Mouse (Mus musculus) lung, postnatal 36 days (tissue): Measurements from ENCODE around the gene Coch.
"Not testable (repeated sequence)": the region's sequence is repeated elsewhere in the genome, so short reads cannot be mapped to it uniquely, and the experiment has no call there.

ENCODE experiments used
- DNase-seq: peaks from one replicate; pipeline ENCODE4 v3.0.0; 2022; ENCODE audit warnings: mixed read lengths

Gene Coch

GRCm38 (mm10) chr12:51593229-51594029 is at the start of gene Coch:
Coch (plus strand) TSS chr12:51593341.
- DNase-seq: no peak

- DNase-seq: no peak
These were observed 49.7 kb upstream of the Coch start for GRCm38 (mm10) chr12:51543402-51543960.

GRCm38 (mm10) chr12:51555041-51555440 is 38.1 kb upstream of the Coch start:
- no peak for DNase-seq

- DNase-seq: no peak
These were observed 31.7 kb upstream of the Coch start for GRCm38 (mm10) chr12:51561416-51561815.

GRCm38 (mm10) chr12:51567225-51567624 is 25.9 kb upstream of the Coch start:
- DNase-seq: no peak

- no peak for DNase-seq
These were observed 23.7 kb upstream of the Coch start for GRCm38 (mm10) chr12:51569472-51569871.

GRCm38 (mm10) chr12:51569944-51570343 is 23.2 kb upstream of the Coch start:
- no peak for DNase-seq

- DNase-seq: no peak
These were observed 20.5 kb upstream of the Coch start for GRCm38 (mm10) chr12:51572651-51573050.

GRCm38 (mm10) chr12:51577816-51578215 is 15.3 kb upstream of the Coch start:
- not testable (repeated sequence) for DNase-seq

GRCm38 (mm10) chr12:51589263-51589662 is 3.9 kb upstream of the Coch start:
- DNase-seq: no peak

GRCm38 (mm10) chr12:51591921-51592320 is 1.2 kb upstream of the Coch start:
- DNase-seq: no peak

GRCm38 (mm10) chr12:51592888-51593228 is 283 bp upstream of the Coch start:
- DNase-seq: no peak

- no peak for DNase-seq
These were observed 909 bp downstream of the Coch start for GRCm38 (mm10) chr12:51594030-51594470.

- DNase-seq: no peak
These were observed 10.2 kb downstream of the Coch start for GRCm38 (mm10) chr12:51603306-51603705.

- DNase-seq: no peak
These were observed 13.0 kb downstream of the Coch start for GRCm38 (mm10) chr12:51606138-51606537.

- DNase-seq: no peak
These were observed 19.2 kb downstream of the Coch start for GRCm38 (mm10) chr12:51612361-51612760.

GRCm38 (mm10) chr12:51620572-51620971 is 27.4 kb downstream of the Coch start:
- no peak for DNase-seq

- DNase-seq: no peak
These were observed 28.0 kb downstream of the Coch start for GRCm38 (mm10) chr12:51621161-51621560.

- DNase-seq: no peak
These were observed 29.7 kb downstream of the Coch start for GRCm38 (mm10) chr12:51622670-51623365.

GRCm38 (mm10) chr12:51623366-51623694 is 30.2 kb downstream of the Coch start:
- no peak for DNase-seq

- no peak for DNase-seq
These were observed 40.3 kb downstream of the Coch start for GRCm38 (mm10) chr12:51633481-51633880.

GRCm38 (mm10) chr12:51636260-51636659 is 43.1 kb downstream of the Coch start:
- DNase-seq: no peak

GRCm38 (mm10) chr12:51636689-51637470 is 43.7 kb downstream of the Coch start:
- DNase-seq: no peak
